Mouse (Mus musculus) forebrain, embryonic 10.5 days (tissue): ENCODE data around the gene Myo1a. TPM values are rescaled to one million over a fixed set of nuclear protein-coding genes. Genes with fewer than 3 reads are reported as not detected.

Source experiments
- DNase-seq: peaks from one replicate; pipeline ENCODE4 v3.0.0-alpha.2; 2017; ENCODE audit warnings: low spot score; ENCODE audit errors: extremely low spot score
- H3K27ac ChIP-seq: fragments of 300-500 bp; sonication (generic); 2 replicates; pipeline ENCODE4 v1.5.1; 2016; ENCODE audit warnings: mild to moderate bottlenecking
- H3K27me3 ChIP-seq: fragments of 300-500 bp; sonication (generic); 2 replicates; pipeline ENCODE4 v1.6.1; 2016; ENCODE audit warnings: mild to moderate bottlenecking; ENCODE audit not compliant: poor library complexity, severe bottlenecking
- H3K36me3 ChIP-seq: fragments of 300-500 bp; sonication (generic); replicated peaks from 2 replicates; pipeline ENCODE4 v1.6.1; 2016; ENCODE audit warnings: mild to moderate bottlenecking, moderate library complexity
- H3K4me1 ChIP-seq: fragments of 300-500 bp; sonication (generic); 2 replicates; pipeline ENCODE4 v1.6.1; 2016
- H3K4me3 ChIP-seq: fragments of 300-500 bp; sonication (generic); 2 replicates; pipeline ENCODE4 v1.5.1; 2016; ENCODE audit warnings: mild to moderate bottlenecking, moderate library complexity
- H3K9me3 ChIP-seq: fragments of 300-500 bp; sonication (generic); 2 replicates; pipeline ENCODE4 v1.6.1; 2016; ENCODE audit warnings: mild to moderate bottlenecking, moderate library complexity
- WGBS: fragments of 180-500 bp; shearing (Covaris S2); methylation state at CpG from one replicate; pipeline ENCODE4 v1.1.7; 2016; 5-methylcytosine and 5-hydroxymethylcytosine counted together
- polyA plus RNA-seq: library from polyadenylated mRNA; unstranded; fragments of >200 nt; fragmentation: Nextera tagmentation; extraction: Ambion mirVana; gene quantifications from 2 replicates; pipeline ENCODE4 v1.2.1, GENCODE M21; 2016

Gene Myo1a
- polyA plus RNA-seq, 1 experiment from 2014 or later: 0.40 TPM

GRCm38 (mm10) chr10:127738151-127738882, 33.3 kb downstream of the Myo1a start:
- H3K27ac ChIP-seq: no peak overlapping the region
- H3K4me3 ChIP-seq: no peak overlapping the region
- WGBS: 54% methylated on average over 13 of the region's 13 CpGs
- peaks cover 21% of the 10 kb centered on the region for H3K27me3 ChIP-seq
- peaks cover 11% of the 10 kb centered on the region; the same call in 1 of the 2 replicates for H3K9me3 ChIP-seq
- H3K4me1 ChIP-seq: peaks cover 22% of the 10 kb centered on the region
- peak; percentile 38 for DNase-seq
- H3K36me3 ChIP-seq: peaks cover 24% of the 10 kb centered on the region

- DNase-seq: peak; percentile 72
- Histone ChIP-seq H3K27ac (peak within 1 kb of the TSS; percentile 97), H3K9me3 (peaks cover 16% of the 10 kb centered on the region; the same call in 1 of the 2 replicates), H3K4me3 (peak within 1 kb of the TSS; percentile 100), H3K27me3 (peaks cover 13% of the 10 kb centered on the region), H3K4me1 (peaks cover 18% of the 10 kb centered on the region), H3K36me3 (peaks cover 33% of the 10 kb centered on the region)
- under 1% methylated on average over 59 of the region's 61 CpGs for WGBS
These were observed 34.2 kb downstream of the Myo1a start, which contains the start of gene Zbtb39 for GRCm38 (mm10) chr10:127739083-127739660. TSS of gene Zbtb39 (plus strand) at chr10:127739538.

GRCm38 (mm10) chr10:127739661-127740161, 34.7 kb downstream of the Myo1a start:
- Histone ChIP-seq H3K36me3 (peaks cover 38% of the 10 kb centered on the region), H3K4me1 (peaks cover 18% of the 10 kb centered on the region), H3K27me3 (peaks cover 11% of the 10 kb centered on the region), H3K9me3 (peaks cover 16% of the 10 kb centered on the region; the same call in 1 of the 2 replicates), H3K27ac (peak overlapping the region; percentile 97), H3K4me3 (peak overlapping the region; percentile 100)
- peak; percentile 59 for DNase-seq
- WGBS: under 1% methylated on average over 55 of the region's 55 CpGs

GRCm38 (mm10) chr10:127744661-127745060, 39.7 kb downstream of the Myo1a start:
- Histone ChIP-seq H3K4me3 (no peak overlapping the region), H3K36me3 (peaks cover 81% of the 10 kb centered on the region)

GRCm38 (mm10) chr10:127745886-127746285, 40.9 kb downstream of the Myo1a start:
- H3K4me3 ChIP-seq: no peak overlapping the region
- no peak overlapping the region for H3K27ac ChIP-seq
- H3K9me3 ChIP-seq: peaks cover 11% of the 10 kb centered on the region; the same call in 1 of the 2 replicates
- WGBS: 81% methylated on average over 5 of the region's 5 CpGs
- no peak for DNase-seq
- peaks cover 22% of the 10 kb centered on the region for H3K4me1 ChIP-seq
- no peaks in the 10 kb centered on the region; the same call in 1 of the 2 replicates for H3K27me3 ChIP-seq
- peaks cover 85% of the 10 kb centered on the region for H3K36me3 ChIP-seq

More at GRCm38 (mm10) chr10:127744661-127745060, 39.7 kb downstream of the Myo1a start:
- Histone ChIP-seq H3K27me3 (no peaks in the 10 kb centered on the region; the same call in 1 of the 2 replicates), H3K27ac (no peak overlapping the region), H3K9me3 (peaks cover 11% of the 10 kb centered on the region; the same call in 1 of the 2 replicates), H3K4me1 (peaks cover 26% of the 10 kb centered on the region)
- peak; percentile 58 for DNase-seq
- 66% methylated on average over 5 of the region's 5 CpGs for WGBS

- WGBS: 94% methylated on average over 8 of the region's 8 CpGs
- DNase-seq: no peak
- Histone ChIP-seq H3K9me3 (peaks cover 11% of the 10 kb centered on the region; the same call in 1 of the 2 replicates), H3K27me3 (no peaks in the 10 kb centered on the region; the same call in 1 of the 2 replicates), H3K27ac (no peak overlapping the region), H3K4me3 (no peak overlapping the region), H3K36me3 (peaks cover 72% of the 10 kb centered on the region), H3K4me1 (peaks cover 20% of the 10 kb centered on the region)
These were observed 42.3 kb downstream of the Myo1a start for GRCm38 (mm10) chr10:127747254-127747653.

- Histone ChIP-seq H3K9me3 (no peaks in the 10 kb centered on the region), H3K4me3 (no peak overlapping the region), H3K27ac (0 out of 2 replicates have a peak overlapping the region, but pooled peaks have one; percentile 20), H3K27me3 (no peaks in the 10 kb centered on the region; the same call in 1 of the 2 replicates), H3K4me1 (peaks cover 20% of the 10 kb centered on the region), H3K36me3 (peaks cover 54% of the 10 kb centered on the region)
- no peak for DNase-seq
- WGBS: 23% methylated on average over 8 of the region's 8 CpGs
These were observed 44.1 kb downstream of the Myo1a start for GRCm38 (mm10) chr10:127748847-127749612.

- Histone ChIP-seq H3K36me3 (peaks cover 42% of the 10 kb centered on the region), H3K9me3 (no peaks in the 10 kb centered on the region), H3K4me1 (peaks cover 20% of the 10 kb centered on the region), H3K4me3 (peak overlapping the region; percentile 37), H3K27ac (no peak overlapping the region), H3K27me3 (no peaks in the 10 kb centered on the region; the same call in 1 of the 2 replicates)
- DNase-seq: no peak
- WGBS: 57% methylated on average over 24 of the region's 24 CpGs
These were observed 45.3 kb downstream of the Myo1a start for GRCm38 (mm10) chr10:127750136-127750777.

GRCm38 (mm10) chr10:127751548-127751947, 46.6 kb downstream of the Myo1a start, which contains the start of gene Gpr182:
TSS of gene Gpr182 (minus strand) at chr10:127751732.
- Histone ChIP-seq H3K27ac (no peak within 1 kb of the TSS), H3K27me3 (no peaks in the 10 kb centered on the region; the same call in 1 of the 2 replicates), H3K4me1 (peaks cover 27% of the 10 kb centered on the region), H3K4me3 (no peak within 1 kb of the TSS), H3K36me3 (peaks cover 30% of the 10 kb centered on the region), H3K9me3 (no peaks in the 10 kb centered on the region)
- 64% methylated on average over 8 of the region's 8 CpGs for WGBS
- no peak for DNase-seq

- Histone ChIP-seq H3K27me3 (no peaks in the 10 kb centered on the region; the same call in 1 of the 2 replicates), H3K27ac (no peak overlapping the region), H3K36me3 (0 out of 2 replicates have a peak, but pooled peaks cover 5% of the 10 kb centered on the region), H3K9me3 (no peaks in the 10 kb centered on the region), H3K4me1 (peaks cover 14% of the 10 kb centered on the region), H3K4me3 (no peak overlapping the region)
- DNase-seq: no peak
- WGBS: 87% methylated on average over 6 of the region's 6 CpGs
These were observed 49.7 kb downstream of the Myo1a start for GRCm38 (mm10) chr10:127754566-127755166.

- WGBS: 92% methylated on average over 3 of the region's 3 CpGs
- no peaks in the 10 kb centered on the region for H3K27me3 ChIP-seq
- H3K9me3 ChIP-seq: no peaks in the 10 kb centered on the region
- 0 out of 2 replicates have a peak, but pooled peaks cover 4% of the 10 kb centered on the region for H3K36me3 ChIP-seq
- H3K4me3 ChIP-seq: no peak overlapping the region
- DNase-seq: no peak
- no peak overlapping the region for H3K27ac ChIP-seq
- peaks cover 8% of the 10 kb centered on the region; the same call in 1 of the 2 replicates for H3K4me1 ChIP-seq
These were observed 50.3 kb downstream of the Myo1a start for GRCm38 (mm10) chr10:127755246-127755645.
